Mouse (Mus musculus): ENCODE results near the gene Olfr1497.
A peak's percentile ranks its signal among the peaks of the same experiment; 100 is the strongest.
"Not testable (repeated sequence)": the region's sequence is repeated elsewhere in the genome, so short reads cannot be mapped to it uniquely, and the experiment has no call there.

The Olfr1497 gene

DNA sequence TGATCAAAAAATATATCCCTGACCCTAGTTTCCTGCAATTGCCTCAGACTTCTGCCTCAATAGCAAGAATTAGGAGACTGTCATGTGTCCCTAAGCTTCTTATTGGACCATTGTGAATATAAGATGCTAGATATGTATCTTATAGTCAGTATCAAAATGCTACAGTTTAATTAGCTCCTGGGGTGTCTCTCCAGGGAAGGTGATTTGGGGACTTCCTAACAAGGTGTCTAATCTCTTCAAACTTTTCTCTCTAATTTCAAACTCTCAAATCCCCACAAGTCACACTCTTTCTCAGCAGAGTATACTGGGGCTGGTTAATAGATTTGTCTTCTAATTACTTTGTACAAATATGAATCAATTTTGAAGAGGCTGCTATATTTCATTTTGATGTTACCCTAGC, at the start of gene Olfr1497:
Olfr1497 (minus strand) TSS at position 101 of the 400 bp plus-strand sequence.
- DNase-seq (ENCODE audit: low spot score) = no peak

DNA sequence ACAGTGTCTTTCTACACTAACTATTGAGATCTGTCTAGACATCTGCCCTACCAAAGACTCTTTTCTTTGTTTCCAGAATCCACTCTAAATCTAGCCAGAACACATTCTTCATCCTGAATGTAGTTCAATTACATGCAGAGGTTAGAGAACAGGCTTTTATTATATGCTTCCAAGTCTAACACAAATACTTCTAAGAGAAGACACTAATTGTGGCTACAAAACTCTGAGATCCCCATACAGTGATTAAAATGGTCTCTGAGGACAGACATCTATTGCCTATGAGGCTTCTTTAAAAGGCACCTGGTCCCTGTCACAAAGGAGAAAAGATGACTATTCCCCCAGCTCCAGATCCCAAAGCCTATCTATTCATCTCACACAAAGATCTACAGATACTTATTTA, 32.4 kb upstream of the Olfr1497 start, which contains the start of gene Olfr1500:
Olfr1500 (minus strand) TSS at position 101 of the 400 bp plus-strand sequence.
- DNase-seq (ENCODE audit: low spot score) = no peak

GRCm38 (mm10) chr19:13828447-13828846, 30.4 kb upstream of the Olfr1497 start:
- no peak for DNase-seq (ENCODE audit: low spot score)

DNA sequence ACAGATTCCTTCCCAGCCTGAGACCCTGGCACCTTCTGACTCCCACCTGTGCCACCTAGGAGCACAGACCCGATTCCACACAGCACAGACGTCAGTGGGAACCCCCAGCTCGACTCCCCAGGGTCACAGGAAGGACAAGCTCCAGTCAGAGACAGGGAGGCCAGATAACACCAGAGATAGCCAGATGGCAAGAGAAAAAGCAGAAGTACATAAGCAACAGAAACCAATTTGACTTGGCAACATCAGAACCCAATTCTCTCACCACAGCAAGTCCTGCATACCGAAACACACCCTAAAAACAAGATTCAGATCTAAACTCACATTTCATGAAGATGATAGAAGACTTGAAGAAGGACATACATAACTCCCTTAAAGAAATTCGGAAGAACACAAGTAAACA, 22.8 kb upstream of the Olfr1497 start:
- no peak for DNase-seq (ENCODE audit: low spot score)

DNA sequence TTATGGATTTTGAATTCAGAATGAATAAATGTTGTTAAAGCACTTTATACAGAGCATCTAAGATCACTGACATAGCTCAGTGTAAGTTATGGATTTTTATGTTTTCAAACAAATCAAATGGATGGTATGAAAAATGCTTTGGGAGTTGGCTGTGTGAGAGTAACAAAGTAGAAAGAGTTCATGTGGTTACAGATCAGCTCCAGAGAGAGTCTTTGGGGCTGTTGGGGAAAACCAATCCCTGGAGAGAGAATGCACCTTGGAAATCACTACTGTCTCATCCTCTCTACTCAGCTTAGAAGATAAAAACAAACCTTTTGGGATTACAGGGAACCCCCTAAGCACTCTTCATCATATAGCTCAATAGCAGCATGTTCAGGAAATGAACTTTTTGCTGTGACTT, 21.3 kb upstream of the Olfr1497 start, which contains the start of gene Olfr1499:
Olfr1499 (minus strand) TSS at position 101 of the 400 bp plus-strand sequence.
- DNase-seq (ENCODE audit: low spot score) = no peak

GRCm38 (mm10) chr19:13818827-13819226, 20.8 kb upstream of the Olfr1497 start:
- DNase-seq (ENCODE audit: low spot score) = peak; percentile 6

DNA sequence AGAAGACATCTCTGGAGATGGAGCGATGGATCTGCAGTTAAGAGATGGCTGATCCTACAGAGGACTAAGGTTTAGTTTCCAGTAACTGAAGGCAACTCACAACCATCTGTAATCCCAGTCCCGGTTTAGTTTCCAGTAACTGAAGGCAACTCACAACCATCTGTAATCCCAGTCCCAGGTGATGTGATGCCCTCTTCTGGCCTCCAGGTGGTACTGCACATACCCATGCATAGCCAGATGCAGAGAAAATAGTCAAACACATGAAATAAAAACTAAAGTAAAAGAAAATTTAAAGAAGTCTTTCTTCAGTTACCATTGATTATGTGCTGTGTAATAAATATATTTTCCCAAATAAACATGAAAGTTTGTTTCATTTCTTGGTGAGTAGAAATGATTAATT, 14.8 kb upstream of the Olfr1497 start:
- DNase-seq (ENCODE audit: low spot score) = no peak

DNA sequence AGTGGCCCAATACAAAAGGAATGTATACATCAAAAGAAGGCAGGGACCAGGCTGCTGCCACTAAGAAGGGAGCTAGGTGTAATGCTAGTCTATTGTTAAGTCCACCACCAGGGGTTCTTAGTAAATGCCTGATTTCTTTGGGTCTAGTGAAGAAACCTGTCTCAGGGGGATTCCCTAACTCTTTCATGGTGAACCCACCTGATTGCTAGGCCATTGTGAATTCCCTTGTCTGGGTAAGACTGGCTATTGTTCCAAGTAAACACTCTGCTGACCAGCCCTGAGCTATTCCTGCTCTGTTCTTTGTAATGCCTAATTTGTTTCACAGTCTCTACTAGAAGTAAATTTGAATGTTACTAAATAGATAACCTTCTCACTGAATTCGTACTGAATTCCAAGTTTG, 7.5 kb upstream of the Olfr1497 start:
- DNase-seq (ENCODE audit: low spot score) = not testable (repeated sequence)

DNA sequence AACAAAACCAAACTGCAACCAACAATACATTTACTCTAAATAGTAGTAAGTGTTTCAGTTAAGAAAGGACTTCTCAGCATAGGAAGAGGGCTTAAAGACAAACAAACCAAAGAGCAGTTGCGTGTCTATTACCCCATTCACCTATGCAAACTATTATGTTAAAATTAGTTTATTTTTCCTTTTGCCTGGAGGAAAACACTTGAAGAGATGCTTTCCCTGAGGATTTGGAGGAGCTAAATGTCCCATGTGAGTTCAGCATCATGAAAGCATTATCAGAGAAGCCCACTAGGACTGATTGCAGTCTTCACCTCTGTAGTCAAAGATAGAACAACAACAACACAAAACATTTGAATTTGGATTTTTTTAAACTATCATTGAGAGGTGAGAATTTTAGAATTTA, 20.4 kb downstream of the Olfr1497 start, which contains the start of gene Olfr1496:
Olfr1496 (plus strand) TSS at position 301 of the 400 bp plus-strand sequence.
- no peak for DNase-seq (ENCODE audit: low spot score)

- no peak for DNase-seq (ENCODE audit: low spot score)
Observed at GRCm38 (mm10) chr19:13768565-13769276, 29.3 kb downstream of the Olfr1497 start.

GRCm38 (mm10) chr19:13764306-13764705, 33.7 kb downstream of the Olfr1497 start, which contains the start of gene Olfr1495:
Gene Olfr1495, plus strand, starts transcription at chr19:13764606.
- no peak for DNase-seq (ENCODE audit: low spot score)

- no peak for DNase-seq (ENCODE audit: low spot score)
Observed at GRCm38 (mm10) chr19:13749366-13749765, 48.6 kb downstream of the Olfr1497 start.
